Mouse (Mus musculus) heart, embryonic 11.5 days (tissue): Measurements from ENCODE around the gene Carmil1. TPM values are rescaled to one million over a fixed set of nuclear protein-coding genes. Genes with fewer than 3 reads are reported as not detected.

ENCODE experiments used
- ATAC-seq: fragments of 200-750 bp; cut with Nextera tagmentation; replicated peaks from 2 replicates; pipeline ENCODE4 v1.8.0; 2017; ENCODE audit warnings: moderate library complexity; ENCODE audit not compliant: insufficient number of reproducible peaks, low FRiP score, low TSS enrichment
- H3K27ac ChIP-seq: fragments of 300-500 bp; sonication (generic); 2 replicates; pipeline ENCODE4 v1.5.1; 2014; ENCODE audit warnings: mild to moderate bottlenecking, low read depth, low read length
- H3K27me3 ChIP-seq: fragments of 300-500 bp; sonication (generic); 2 replicates; pipeline ENCODE4 v1.6.1; 2014; ENCODE audit warnings: mild to moderate bottlenecking, low read length, mixed read lengths; ENCODE audit not compliant: control insufficient read depth, insufficient read depth
- H3K36me3 ChIP-seq: fragments of 300-500 bp; sonication (generic); 2 replicates; pipeline ENCODE4 v1.6.1; 2014; ENCODE audit warnings: mild to moderate bottlenecking, low read length, moderate library complexity, mixed read lengths; ENCODE audit not compliant: control insufficient read depth, insufficient read depth
- H3K4me1 ChIP-seq: fragments of 300-500 bp; sonication (generic); 2 replicates; pipeline ENCODE4 v1.6.1; 2014; ENCODE audit warnings: low read length; ENCODE audit not compliant: control insufficient read depth, insufficient read depth
- H3K4me2 ChIP-seq: fragments of 300-500 bp; sonication (generic); 2 replicates; pipeline ENCODE4 v1.6.1; 2014; ENCODE audit warnings: mild to moderate bottlenecking, moderate library complexity
- H3K4me3 ChIP-seq: fragments of 300-500 bp; sonication (generic); 2 replicates; pipeline ENCODE4 v1.5.1; 2014; ENCODE audit warnings: low read depth, low read length
- H3K9ac ChIP-seq: fragments of 300-500 bp; sonication (generic); 2 replicates; pipeline ENCODE4 v1.6.1; 2014; ENCODE audit warnings: mild to moderate bottlenecking, low read depth, low read length, moderate library complexity
- H3K9me3 ChIP-seq: fragments of 300-500 bp; sonication (generic); replicated peaks from 2 replicates; pipeline ENCODE4 v1.6.1; 2016; ENCODE audit warnings: low read length; ENCODE audit not compliant: control insufficient read depth
- WGBS: fragments of 180-500 bp; shearing (Covaris S2); extraction: QIAGEN DNeasy Blood & Tissue Kit; methylation state at CpG from one replicate; pipeline ENCODE4 v1.1.7; 2014; ENCODE audit not compliant: insufficient replicate concordance; 5-methylcytosine and 5-hydroxymethylcytosine counted together
- polyA plus RNA-seq: library from polyadenylated mRNA; unstranded; fragments of >200 nt; fragmentation: Nextera tagmentation; extraction: Ambion mirVana; gene quantifications from 2 replicates; pipeline ENCODE4 v1.2.1, GENCODE M21; 2014

Carmil1 gene
- polyA plus RNA-seq, 1 experiment from 2014 or later, result 8.4 TPM

GRCm38 (mm10) chr13:24094825-24095547 is 185.6 kb downstream of the Carmil1 start:
- 86% methylated on average over 6 of the region's 6 CpGs for WGBS
- no peaks in the 10 kb centered on the region for H3K9me3 ChIP-seq
- no peak overlapping the region for H3K9ac ChIP-seq
- no peak overlapping the region for H3K27ac ChIP-seq
- ATAC-seq, result no peak
- no peak overlapping the region for H3K4me3 ChIP-seq
- no peaks in the 10 kb centered on the region for H3K4me1 ChIP-seq
- H3K4me2 ChIP-seq, result no peak overlapping the region
- H3K36me3 ChIP-seq, result no peaks in the 10 kb centered on the region
- peaks cover 15% of the 10 kb centered on the region; the same call in 1 of the 2 replicates for H3K27me3 ChIP-seq

DNA sequence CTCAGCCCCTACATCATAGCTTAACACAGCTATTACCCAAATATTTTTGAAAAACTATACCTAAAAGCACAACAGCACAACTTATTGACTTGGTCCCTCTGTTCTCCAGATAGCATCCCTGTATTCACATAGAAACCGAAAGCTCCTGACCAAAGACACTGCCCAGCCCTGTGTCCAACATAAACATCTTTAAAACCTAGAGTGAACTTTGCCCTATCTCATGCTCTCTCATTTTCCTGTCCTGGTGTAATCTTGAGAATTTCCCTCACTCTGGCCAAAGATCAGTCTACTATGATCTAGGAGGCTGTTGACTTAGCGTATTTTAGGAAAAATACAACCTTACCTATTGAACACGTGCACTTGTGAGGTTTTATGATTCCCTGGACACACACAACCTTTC is 187.5 kb downstream of the Carmil1 start:
- H3K27me3 ChIP-seq, result peaks cover 9% of the 10 kb centered on the region; the same call in 1 of the 2 replicates
- no peak overlapping the region for H3K4me2 ChIP-seq
- no peak for ATAC-seq
- 76% methylated on average over 3 of the region's 3 CpGs for WGBS
- no peak overlapping the region for H3K4me3 ChIP-seq
- H3K36me3 ChIP-seq, result no peaks in the 10 kb centered on the region
- H3K4me1 ChIP-seq, result no peaks in the 10 kb centered on the region
- H3K9ac ChIP-seq, result no peak overlapping the region
- H3K27ac ChIP-seq, result no peak overlapping the region
- no peaks in the 10 kb centered on the region for H3K9me3 ChIP-seq

DNA sequence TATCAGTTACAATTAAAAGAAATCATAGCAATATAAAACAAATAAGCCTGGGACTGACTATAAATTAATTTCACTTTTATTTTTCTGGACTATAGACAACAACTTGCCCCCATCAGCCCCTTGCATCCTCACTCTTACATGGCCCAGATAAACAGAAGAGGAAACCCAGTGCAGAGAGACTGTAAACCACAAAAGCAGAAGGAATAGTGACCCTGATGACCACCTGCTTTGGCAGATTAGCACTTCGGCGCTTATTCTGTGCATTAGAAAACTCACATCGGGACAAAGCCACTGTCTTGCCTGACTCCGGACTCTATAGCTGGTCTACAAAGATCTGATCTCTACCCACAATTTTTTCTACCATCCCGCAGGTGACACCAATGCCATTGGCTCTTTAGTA is 188.5 kb downstream of the Carmil1 start:
- H3K4me1 ChIP-seq, result no peaks in the 10 kb centered on the region
- H3K36me3 ChIP-seq, result no peaks in the 10 kb centered on the region
- 80% methylated on average over 5 of the region's 5 CpGs for WGBS
- ATAC-seq, result no peak
- no peak overlapping the region for H3K27ac ChIP-seq
- no peak overlapping the region for H3K4me2 ChIP-seq
- H3K27me3 ChIP-seq, result peaks cover 3% of the 10 kb centered on the region; the same call in 1 of the 2 replicates
- H3K9me3 ChIP-seq, result no peaks in the 10 kb centered on the region
- no peak overlapping the region for H3K9ac ChIP-seq
- H3K4me3 ChIP-seq, result no peak overlapping the region

- ATAC-seq, result no peak
- 73% methylated on average over 4 of the region's 4 CpGs for WGBS
- no peak overlapping the region for H3K27ac ChIP-seq
Observed at GRCm38 (mm10) chr13:24082153-24082552, 198.4 kb downstream of the Carmil1 start.

GRCm38 (mm10) chr13:24081698-24082097 is 198.9 kb downstream of the Carmil1 start:
- Histone ChIP-seq H3K4me2 (no peak overlapping the region), H3K9ac (no peak overlapping the region), H3K27ac (no peak overlapping the region), H3K27me3 (no peaks in the 10 kb centered on the region), H3K4me1 (no peaks in the 10 kb centered on the region), H3K4me3 (no peak overlapping the region), H3K36me3 (no peaks in the 10 kb centered on the region), H3K9me3 (no peaks in the 10 kb centered on the region)
- ATAC-seq, result no peak
- 69% methylated on average over 7 of the region's 7 CpGs for WGBS

More at GRCm38 (mm10) chr13:24082153-24082552, 198.4 kb downstream of the Carmil1 start:
- Histone ChIP-seq H3K9me3 (no peaks in the 10 kb centered on the region), H3K27me3 (no peaks in the 10 kb centered on the region), H3K4me3 (no peak overlapping the region), H3K36me3 (no peaks in the 10 kb centered on the region), H3K4me2 (no peak overlapping the region), H3K4me1 (no peaks in the 10 kb centered on the region), H3K9ac (no peak overlapping the region)

- 94% methylated on average over 10 of the region's 10 CpGs for WGBS
- no peak overlapping the region for H3K27ac ChIP-seq
- H3K9ac ChIP-seq, result no peak overlapping the region
- no peak for ATAC-seq
- no peaks in the 10 kb centered on the region for H3K9me3 ChIP-seq
- H3K4me2 ChIP-seq, result no peak overlapping the region
- H3K4me3 ChIP-seq, result no peak overlapping the region
- no peaks in the 10 kb centered on the region for H3K27me3 ChIP-seq
- H3K36me3 ChIP-seq, result no peaks in the 10 kb centered on the region
- no peaks in the 10 kb centered on the region for H3K4me1 ChIP-seq
Observed at GRCm38 (mm10) chr13:24072588-24072987, 208.0 kb downstream of the Carmil1 start.

DNA sequence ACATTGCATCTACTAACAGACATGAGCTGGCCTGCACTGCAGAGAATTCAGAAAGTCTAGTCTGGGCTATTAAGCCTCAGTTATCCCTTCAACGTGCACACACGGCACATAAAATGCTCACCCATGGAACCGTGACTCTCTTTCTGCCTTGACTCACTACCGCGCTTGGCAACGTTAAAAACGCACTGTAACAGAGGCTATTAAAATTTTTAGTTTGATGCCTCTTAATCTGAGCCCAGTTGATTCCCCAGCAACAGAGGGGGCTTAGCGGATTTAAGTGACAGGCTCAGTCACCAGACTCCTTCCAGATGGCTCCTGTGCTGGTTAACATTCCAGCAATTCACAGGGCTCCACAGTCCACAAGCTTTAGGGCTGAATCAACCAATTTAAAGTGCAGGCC is 213.0 kb downstream of the Carmil1 start:
- ATAC-seq, result no peak
- no peaks in the 10 kb centered on the region for H3K36me3 ChIP-seq
- no peak overlapping the region for H3K4me3 ChIP-seq
- no peak overlapping the region for H3K4me2 ChIP-seq
- H3K27me3 ChIP-seq, result no peaks in the 10 kb centered on the region
- H3K27ac ChIP-seq, result no peak overlapping the region
- no peak overlapping the region for H3K9ac ChIP-seq
- no peaks in the 10 kb centered on the region for H3K4me1 ChIP-seq
- WGBS, result 78% methylated on average over 8 of the region's 8 CpGs
- H3K9me3 ChIP-seq, result no peaks in the 10 kb centered on the region

GRCm38 (mm10) chr13:24065536-24065935 is 215.1 kb downstream of the Carmil1 start:
- ATAC-seq, result no peak
- no peaks in the 10 kb centered on the region for H3K27me3 ChIP-seq
- no peaks in the 10 kb centered on the region for H3K4me1 ChIP-seq
- H3K9me3 ChIP-seq, result no peaks in the 10 kb centered on the region
- 50% methylated on average over 1 of the region's 1 CpGs for WGBS
- H3K4me2 ChIP-seq, result no peak overlapping the region
- no peaks in the 10 kb centered on the region for H3K36me3 ChIP-seq
- H3K27ac ChIP-seq, result no peak overlapping the region
- H3K9ac ChIP-seq, result no peak overlapping the region
- no peak overlapping the region for H3K4me3 ChIP-seq

DNA sequence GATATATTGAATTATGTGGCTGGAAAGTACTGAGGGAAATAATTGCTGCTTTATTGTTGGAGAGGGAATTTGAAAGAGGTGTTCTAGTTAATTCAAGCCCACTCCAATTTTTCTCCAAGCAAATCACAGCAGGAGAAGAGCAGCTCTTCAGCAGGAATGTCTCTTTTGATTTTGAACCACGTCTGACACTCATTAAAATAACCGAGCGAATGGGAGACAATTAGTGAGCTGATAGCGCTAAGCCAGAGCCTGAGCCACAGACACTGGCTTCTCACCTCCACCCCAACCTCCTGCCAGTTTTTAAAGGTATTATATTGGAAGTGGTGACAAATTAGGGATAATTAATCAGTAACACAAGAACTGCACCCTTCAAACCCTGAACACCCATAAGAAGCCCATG is 217.8 kb downstream of the Carmil1 start:
- Histone ChIP-seq H3K4me1 (no peaks in the 10 kb centered on the region), H3K27ac (no peak overlapping the region), H3K9me3 (no peaks in the 10 kb centered on the region), H3K9ac (no peak overlapping the region), H3K4me2 (no peak overlapping the region), H3K4me3 (no peak overlapping the region), H3K27me3 (no peaks in the 10 kb centered on the region), H3K36me3 (no peaks in the 10 kb centered on the region)
- no peak for ATAC-seq
- 67% methylated on average over 4 of the region's 4 CpGs for WGBS
